Mouse (Mus musculus) adrenal gland, adult 2 months (tissue): ENCODE data around the gene Cmtm1. TPM values are rescaled to one million over a fixed set of nuclear protein-coding genes. Genes with fewer than 3 reads are reported as not detected.

ENCODE experiments used
- polyA plus RNA-seq: library from polyadenylated mRNA; depleted of rRNA; stranded (reverse); fragments of >200 nt; gene quantifications from 2 replicates; pipeline ENCODE4 v1.2.3, GENCODE M21; 2012; rRNA removed
- total RNA-seq, 2 experiments: library from RNA; stranded (reverse); gene quantifications; 2 replicates each; pipeline ENCODE4 v1.2.3; 2021

Gene Cmtm1
- total and polyA plus RNA-seq, 3 experiments = 0.29 TPM; not detected in 2

Other genes with a start within 250 kb of the Cmtm1 start
- gene Cdh5, start 208.5 kb downstream of the Cmtm1 start, total RNA-seq = 10 to 100 TPM; 38.7 to 59.7 TPM
- gene Cdh5, start 208.5 kb downstream of the Cmtm1 start, polyA plus RNA-seq = 57.1 and 57.2 TPM in 2 replicates
- gene Bean1, start 139.7 kb downstream of the Cmtm1 start, total RNA-seq = 1 to 10 TPM; 4.6 to 7.2 TPM
- gene Bean1, start 139.7 kb downstream of the Cmtm1 start, polyA plus RNA-seq = 12.1 and 17.6 TPM in 2 replicates
- gene Tk2, start 61.6 kb downstream of the Cmtm1 start, total RNA-seq = 10 to 100 TPM; 59.3 to 87.1 TPM
- gene Tk2, start 61.6 kb downstream of the Cmtm1 start, polyA plus RNA-seq = 54.6 and 62.1 TPM in 2 replicates
- gene Cklf, start 59.3 kb downstream of the Cmtm1 start, total RNA-seq = 10 to 100 TPM; 49.2 to 99.6 TPM
- 14.1 and 15.4 TPM in 2 replicates for gene Cklf, start 59.3 kb downstream of the Cmtm1 start, polyA plus RNA-seq
- under 1 TPM; 0.58 to 0.73 TPM for gene Cmtm2a, start 17.0 kb downstream of the Cmtm1 start, total RNA-seq
- gene Cmtm2a, start 17.0 kb downstream of the Cmtm1 start, polyA plus RNA-seq = 0.13 and 0.21 TPM in 2 replicates
- gene Gm45711, start 64 bp downstream of the Cmtm1 start, total RNA-seq = under 1 TPM in 1 of 2 experiments, not detected in 1; 0.23 TPM
- gene Gm45711, start 64 bp downstream of the Cmtm1 start, polyA plus RNA-seq = 0.12 and 0.52 TPM in 2 replicates
- gene Gm11020, start 11.4 kb upstream of the Cmtm1 start, total RNA-seq = not detected
- not detected in 2 replicates for gene Gm11020, start 11.4 kb upstream of the Cmtm1 start, polyA plus RNA-seq
- not detected for gene Cmtm2b, start 12.1 kb upstream of the Cmtm1 start, total RNA-seq
- gene Cmtm2b, start 12.1 kb upstream of the Cmtm1 start, polyA plus RNA-seq = not detected in 2 replicates
- gene Cmtm3, start 29.3 kb upstream of the Cmtm1 start, total RNA-seq = 100 to 1,000 TPM in 1 of 2 experiments, 10 to 100 TPM in 1; 56.9 to 110 TPM
- 336 and 405 TPM in 2 replicates for gene Cmtm3, start 29.3 kb upstream of the Cmtm1 start, polyA plus RNA-seq
- 10 to 100 TPM; 31.1 to 53.2 TPM for gene Cmtm4, start 85.7 kb upstream of the Cmtm1 start, total RNA-seq
- 19.1 and 19.5 TPM in 2 replicates for gene Cmtm4, start 85.7 kb upstream of the Cmtm1 start, polyA plus RNA-seq
- gene Dync1li2, start 132.9 kb upstream of the Cmtm1 start, total RNA-seq = 100 to 1,000 TPM in 1 of 2 experiments, 10 to 100 TPM in 1; 90.6 to 168 TPM
- 9.5 and 10.5 TPM in 2 replicates for gene Dync1li2, start 132.9 kb upstream of the Cmtm1 start, polyA plus RNA-seq
- not detected for gene Terb1, start 199.8 kb upstream of the Cmtm1 start, total RNA-seq
- gene Terb1, start 199.8 kb upstream of the Cmtm1 start, polyA plus RNA-seq = not detected in 2 replicates
- gene Nae1, start 224.5 kb upstream of the Cmtm1 start, total RNA-seq = 10 to 100 TPM; 31.1 to 40.8 TPM
- 1.1 and 2.0 TPM in 2 replicates for gene Nae1, start 224.5 kb upstream of the Cmtm1 start, polyA plus RNA-seq
- 1 to 10 TPM; 1.9 to 4.2 TPM for gene Car7, start 224.5 kb upstream of the Cmtm1 start, total RNA-seq
- 13.4 and 14.5 TPM in 2 replicates for gene Car7, start 224.5 kb upstream of the Cmtm1 start, polyA plus RNA-seq